Mouse (Mus musculus) lung, postnatal 14 days (tissue): ENCODE measurements at regions not wholly inside any gene's neighbourhood (a gene's known extent, or its start where the extent isn't known, plus 50 kb on each side); places are given as distances from the start of the nearest gene placed in this dataset.

Source experiments
- DNase-seq: peaks from one replicate; pipeline ENCODE4 v3.0.0; 2021

DNA sequence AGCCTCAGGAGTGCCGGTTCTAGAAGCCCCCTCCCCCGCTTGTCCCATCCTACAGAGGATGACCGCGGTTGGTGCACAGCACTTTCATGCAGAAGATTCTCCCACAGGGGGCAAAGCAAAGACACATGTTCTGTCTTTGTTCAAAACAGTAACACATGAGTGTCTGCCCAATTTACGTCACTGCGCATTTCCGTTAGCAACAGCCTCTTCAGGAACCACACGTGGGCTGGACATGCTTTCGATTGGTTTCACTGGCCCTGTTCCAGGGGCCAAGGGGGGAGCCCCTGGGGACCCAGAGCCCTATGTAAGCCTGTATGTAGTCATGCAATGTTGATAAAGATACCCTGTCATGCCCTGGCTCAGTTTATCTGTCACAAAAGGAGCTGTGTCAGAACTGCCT is 116.2 kb upstream of the Twist2 start:
- DNase-seq, result no peak

DNA sequence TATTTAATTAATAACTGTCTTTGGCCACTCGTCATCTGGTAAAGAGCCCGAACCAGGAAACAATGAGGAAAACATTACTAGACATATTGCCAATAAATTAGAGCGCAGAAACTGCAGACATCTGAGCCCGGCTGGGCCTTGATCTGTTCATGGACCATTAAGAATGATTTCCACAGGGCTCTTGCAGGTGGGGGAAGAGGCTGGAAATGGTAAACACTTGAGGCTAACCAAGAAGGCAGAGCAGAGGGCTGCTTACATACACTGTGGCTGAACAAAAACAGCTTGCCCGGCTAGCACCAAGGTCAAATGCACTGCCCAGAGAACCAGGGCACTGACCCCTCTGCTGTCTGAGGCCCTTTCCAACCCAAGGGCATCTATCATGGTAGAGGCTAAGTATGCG is 115.5 kb upstream of the Twist2 start:
- DNase-seq, result no peak

DNA sequence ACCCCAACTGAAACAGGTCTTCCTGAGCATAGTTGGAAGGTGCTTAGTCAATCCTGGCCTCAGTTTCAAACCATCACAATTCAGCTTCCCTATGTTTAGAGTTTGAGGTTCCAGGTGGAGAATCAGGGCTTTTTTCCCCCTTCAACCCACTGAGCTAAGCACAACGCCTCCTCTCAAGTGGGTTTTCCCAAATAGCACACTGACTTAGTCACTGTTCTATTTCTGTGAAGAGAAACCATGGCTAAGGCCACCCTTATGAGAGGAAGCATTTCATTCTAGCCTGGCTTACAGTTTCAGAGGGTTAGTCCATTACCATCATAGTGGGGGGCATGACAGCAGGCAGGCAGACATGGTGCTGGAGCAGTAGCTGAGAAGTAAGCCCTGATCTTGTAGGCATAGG is 109.7 kb upstream of the Twist2 start:
- DNase-seq, result no peak

DNA sequence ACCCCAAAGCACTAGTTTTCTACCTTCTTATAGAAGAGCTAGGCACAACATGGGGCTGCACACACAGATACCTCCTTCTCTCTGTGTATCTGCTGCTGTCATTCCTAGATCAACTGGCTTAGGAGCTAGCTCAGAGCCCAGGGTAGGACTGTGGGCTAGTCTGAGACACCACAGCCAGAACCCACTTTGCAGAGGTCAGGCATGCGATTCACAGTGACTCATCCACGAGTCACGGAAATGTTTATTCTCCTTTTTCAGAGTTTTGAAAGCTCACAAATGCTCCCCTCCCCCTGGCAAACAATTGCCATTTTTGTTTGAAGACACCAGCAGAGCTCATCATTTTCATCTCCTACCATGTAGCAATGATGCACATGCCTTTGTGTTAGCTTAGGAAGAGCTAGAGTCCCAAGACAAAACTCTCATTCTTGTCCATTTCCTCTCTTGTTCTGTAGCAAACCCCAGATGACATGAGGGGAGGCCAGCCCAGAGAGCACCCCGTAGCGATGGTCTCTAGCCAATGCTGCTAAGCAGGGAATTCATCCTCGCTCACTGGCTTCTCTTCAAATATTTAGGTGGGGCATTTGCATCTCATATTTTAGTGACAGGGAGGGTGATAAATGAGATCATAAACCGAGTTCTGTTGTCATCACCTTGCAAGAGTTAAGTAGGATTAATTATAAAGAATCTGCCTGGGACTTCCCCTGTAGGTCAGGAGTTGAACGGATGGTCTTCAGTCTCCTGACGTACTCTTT is 108.4 kb upstream of the Twist2 start:
- no peak for DNase-seq

DNA sequence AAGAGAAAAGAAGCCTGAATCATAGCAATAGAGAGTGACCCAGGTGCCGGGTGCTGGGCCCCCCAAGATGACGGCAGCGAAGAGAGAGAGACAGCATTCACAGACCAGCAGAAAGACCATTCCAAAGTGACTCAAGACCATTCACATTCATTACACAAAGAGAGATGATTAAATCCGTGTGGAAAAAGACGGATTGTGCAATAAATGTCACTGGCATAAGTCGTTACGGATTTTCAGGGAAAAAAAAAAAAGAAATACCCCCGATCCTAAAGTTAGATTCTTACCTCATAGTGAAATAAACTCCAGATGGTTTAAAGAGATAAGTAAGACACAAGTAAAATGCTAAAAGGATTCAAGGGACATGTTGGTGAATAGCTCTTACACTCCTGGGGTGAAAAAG is 104.2 kb upstream of the Twist2 start:
- no peak for DNase-seq

DNA sequence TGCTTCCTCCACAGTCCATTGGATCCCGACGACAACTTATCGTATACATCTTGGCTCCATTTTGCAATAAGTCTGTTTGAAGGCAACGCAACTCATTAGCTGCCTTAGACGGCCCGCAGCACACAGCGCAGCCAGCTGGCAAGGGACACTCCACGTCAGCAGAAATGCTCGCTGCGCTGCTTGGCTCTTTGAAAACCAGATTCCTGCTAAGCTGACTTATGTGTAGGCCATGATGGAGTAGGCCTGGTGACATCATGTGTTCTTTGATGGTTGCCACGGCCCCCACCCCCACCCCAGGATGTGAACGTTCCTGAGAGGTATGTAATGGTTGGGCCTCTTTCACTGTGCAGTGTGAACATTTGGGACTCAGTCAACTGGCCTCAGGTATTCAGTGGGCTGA is 99.8 kb upstream of the Twist2 start:
- DNase-seq, result no peak

DNA sequence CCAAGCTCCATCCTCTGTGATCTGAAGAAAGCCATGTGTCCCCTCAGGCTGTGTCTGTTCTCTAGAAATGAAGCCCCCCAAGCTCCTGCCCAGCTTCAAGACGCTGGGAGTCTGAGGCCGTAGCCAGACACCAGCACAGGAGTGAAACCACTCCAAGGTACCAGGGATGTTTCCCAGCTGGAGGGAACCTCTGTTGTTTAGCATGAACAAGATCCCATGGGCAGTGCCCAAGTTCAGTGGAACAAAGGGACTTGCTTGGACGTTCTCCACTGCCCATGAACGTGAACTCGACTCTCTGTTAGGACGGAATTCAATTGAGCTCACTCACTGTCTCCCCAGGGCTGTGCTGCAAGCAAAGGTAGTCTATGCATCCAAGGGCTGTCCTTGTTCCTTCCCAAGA is 99.2 kb upstream of the Twist2 start:
- no peak for DNase-seq

DNA sequence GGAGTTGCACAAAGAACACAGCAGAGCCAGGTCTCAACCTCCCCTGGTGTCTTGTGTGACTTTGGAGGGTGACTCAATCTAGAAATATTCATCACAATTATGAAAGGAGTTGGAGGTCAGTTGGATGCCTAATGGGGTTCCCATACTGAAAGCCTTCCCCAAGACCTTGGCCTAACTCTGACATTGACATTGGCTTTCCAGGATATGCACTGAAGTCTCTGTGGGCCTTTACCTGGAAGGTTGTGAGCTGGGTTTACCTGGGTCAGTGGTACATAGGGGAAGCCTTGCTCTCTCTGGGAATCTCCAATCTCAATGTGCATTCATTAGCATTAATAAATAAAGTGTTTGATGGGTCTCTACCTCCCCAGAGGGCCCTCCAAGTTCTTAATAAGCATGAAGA is 98.5 kb upstream of the Twist2 start:
- no peak for DNase-seq

DNA sequence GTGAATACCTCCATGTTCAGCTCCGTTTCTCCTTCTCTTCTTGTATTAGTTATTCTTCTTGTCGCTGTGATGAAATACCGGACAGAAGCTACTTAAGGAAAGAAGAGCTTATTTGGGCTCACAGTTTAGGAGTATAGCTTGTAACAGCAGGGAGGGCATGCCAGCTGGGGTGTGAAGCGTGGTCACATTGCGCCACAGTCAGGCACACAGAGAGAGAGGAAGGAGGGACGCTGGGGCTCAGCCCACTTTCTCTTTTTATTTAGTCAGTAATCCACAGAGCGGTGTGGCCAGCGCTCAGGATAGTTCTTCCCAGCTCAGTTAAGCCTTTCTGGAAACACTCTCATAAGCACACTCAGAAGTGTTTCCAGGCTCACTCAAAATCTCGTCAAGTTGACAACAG is 95.8 kb upstream of the Twist2 start:
- peak; percentile 17 for DNase-seq

DNA sequence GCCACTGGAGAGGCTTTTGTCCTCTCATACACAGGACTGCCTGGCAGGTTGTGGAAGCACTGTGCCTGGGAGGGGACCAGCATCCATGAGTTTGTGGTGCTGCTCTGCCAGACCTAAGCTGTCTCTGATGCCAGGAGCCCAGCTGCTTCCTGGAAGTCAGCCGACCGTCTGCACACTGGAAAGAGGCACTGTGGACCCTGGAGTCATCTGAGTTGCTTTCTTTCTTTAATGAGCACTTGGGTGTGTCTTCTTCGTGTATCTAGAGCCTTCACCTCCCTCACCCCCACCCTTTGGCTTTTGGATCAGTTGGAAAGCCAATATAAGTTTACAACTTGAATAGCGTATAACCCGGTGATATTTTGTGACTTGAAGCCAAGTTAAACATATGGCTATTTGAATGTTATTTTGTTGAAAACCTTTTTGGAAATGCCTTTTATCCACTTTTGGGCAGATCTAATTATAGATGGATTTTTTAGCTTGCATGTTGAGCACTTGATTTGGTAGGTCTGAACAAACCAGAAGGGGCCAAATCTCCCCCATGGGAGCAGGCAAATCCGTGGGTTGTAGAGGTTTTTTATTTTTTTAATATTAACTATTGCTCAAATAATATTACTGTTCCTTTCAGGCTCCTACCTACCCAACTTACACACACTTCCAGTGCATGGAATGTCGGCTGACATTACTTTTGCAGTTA is 92.6 kb upstream of the Twist2 start:
- DNase-seq, result no peak

DNA sequence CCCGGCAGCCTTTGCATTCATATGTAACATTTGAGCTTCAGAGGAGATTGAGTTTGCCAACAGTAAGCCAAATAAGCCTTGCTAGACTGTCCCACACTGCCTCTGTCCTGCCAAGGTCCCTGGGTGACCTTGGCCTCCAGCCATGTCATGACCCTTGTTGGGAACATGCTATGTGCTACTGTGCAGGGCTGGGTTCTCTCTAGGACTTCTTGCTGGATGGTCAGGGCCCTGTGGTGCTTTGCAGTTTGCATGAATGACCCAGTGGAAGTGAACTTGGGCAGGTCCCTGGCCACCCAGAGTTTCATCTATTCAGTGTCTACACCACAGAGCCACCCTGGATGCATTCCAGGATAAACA is 92.0 kb upstream of the Twist2 start:
- no peak for DNase-seq

DNA sequence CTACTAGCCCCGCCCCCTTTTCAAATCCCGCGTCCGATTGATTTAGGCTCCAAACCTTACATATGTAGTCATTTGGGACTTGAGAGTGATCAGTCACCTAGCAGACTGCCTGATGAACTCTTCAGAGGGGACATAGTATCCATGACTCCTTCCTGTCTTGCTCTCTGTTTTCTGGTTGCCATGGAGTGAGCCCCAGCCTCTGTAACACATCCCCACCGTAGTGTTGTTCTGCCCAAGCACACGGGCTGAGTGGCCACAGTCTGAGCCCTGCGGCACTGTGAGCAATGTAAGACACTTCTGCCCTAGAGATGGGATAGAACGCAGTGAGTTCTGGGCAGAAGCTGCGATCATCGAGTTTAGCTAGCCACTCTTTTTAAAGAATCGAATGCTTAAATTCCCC is 88.1 kb upstream of the Twist2 start:
- no peak for DNase-seq

DNA sequence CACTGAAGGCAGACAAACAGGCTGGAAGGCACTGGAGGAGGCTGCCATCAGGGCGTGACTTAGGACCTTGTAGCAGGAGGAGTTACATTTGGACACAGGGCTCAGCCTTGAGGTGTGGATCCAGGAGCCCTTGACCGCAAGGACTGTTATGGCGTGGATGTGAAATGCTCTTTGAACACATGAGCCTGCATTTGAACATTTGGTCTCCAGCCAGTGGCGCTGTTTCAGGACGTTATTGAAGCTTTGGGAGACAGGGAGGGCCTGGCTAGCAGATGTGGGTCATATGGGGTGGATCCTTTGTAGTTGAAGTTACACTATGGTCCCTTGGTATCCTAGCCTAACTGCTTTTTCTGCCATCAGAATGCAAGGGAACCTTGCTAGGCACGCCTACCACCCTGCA is 87.0 kb upstream of the Twist2 start:
- no peak for DNase-seq

DNA sequence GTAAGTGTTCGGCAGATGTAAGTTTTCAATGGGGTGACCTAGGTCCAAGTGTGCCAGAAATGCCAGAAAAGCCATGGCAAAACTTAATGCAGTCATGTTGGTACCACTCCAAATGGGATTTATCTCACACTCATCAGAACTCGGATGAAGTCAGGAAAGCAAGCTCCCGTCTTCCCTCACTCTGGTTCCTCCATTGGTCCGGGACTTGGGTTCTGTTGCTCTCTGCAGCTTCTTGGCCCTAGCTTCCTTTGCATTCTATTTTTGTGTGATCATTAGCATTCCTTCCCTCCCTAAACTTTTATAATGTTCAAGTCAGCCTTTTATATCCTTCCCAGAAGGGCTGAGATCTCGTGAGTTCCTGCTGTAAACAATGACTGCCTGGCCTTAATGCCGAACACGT is 85.9 kb upstream of the Twist2 start:
- no peak for DNase-seq

DNA sequence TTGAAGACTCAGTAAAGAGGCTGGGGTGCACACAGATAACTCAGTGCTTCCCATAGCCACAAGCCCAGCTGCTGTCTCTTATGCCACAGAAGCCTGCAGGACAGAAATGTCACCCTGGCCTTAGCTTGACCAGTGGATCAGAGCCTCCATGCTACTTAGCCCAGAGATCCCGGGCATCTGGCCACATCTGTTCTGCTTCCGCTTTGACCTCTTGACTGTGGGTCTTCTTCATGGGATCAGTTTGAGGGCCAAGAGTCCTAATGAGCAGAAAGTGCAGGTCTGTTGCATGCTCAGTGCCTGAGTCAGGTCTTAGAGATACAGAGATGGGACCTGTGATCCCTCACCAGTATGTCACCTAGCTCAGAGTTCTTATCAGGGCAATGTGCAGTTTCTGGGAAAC is 85.5 kb upstream of the Twist2 start:
- no peak for DNase-seq

DNA sequence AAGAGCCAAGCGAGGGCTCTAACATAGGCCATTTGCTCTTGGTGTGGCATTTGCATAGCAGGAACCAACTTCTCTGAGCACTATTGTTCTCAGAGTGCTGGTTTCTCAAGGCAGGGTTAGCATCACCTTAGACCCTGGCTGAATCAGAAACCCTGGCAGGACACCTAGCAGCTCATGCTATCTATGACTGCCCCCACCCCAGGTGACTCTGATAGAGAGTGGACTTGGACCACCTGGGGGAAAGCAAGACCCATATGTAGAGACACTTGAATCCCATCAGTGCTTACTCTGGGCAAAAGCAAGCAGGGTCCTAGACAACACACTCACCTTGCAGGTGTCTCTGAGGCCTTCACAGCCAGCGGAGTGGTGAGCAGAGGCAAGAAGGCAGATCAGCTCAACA is 84.4 kb upstream of the Twist2 start:
- DNase-seq, result no peak

DNA sequence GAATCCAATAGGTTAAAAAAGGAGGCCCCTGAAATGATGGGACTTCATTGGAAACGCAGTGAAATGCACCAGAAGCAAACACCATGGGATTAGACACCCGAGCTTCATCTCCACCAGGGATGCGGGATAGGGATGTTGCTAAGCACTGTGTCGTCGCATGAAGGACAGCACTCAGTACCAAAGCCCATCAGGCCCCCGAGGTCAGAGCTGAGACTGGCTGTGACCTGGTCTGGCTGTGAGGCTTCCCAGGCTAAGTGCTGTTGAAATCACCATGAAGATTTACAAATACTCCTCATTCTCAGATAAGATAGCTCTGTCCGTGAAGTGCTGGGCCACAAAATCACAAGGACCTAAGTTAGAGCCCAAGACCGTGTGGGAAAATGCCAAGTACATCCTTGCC is 83.3 kb upstream of the Twist2 start:
- no peak for DNase-seq

DNA sequence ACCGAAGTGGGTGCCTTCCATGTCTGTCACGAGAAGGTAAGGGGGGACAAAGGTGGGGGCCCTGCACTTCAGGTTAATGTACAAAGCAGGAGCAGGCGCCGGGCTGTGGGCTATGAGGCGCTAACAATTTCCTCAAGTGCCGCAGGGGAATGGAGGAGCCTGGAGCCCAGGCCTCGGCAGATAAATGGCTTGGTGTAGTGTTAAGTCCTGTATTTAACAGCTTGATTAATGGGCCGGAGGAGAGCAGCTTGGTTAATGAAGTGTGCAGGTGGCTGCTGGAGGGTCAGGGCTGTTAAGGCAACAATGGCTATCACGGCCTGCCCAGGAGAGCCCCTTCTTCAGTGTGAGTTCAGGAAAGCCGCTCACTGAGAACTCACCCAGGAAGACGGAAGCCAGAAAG is 72.0 kb upstream of the Twist2 start:
- no peak for DNase-seq

DNA sequence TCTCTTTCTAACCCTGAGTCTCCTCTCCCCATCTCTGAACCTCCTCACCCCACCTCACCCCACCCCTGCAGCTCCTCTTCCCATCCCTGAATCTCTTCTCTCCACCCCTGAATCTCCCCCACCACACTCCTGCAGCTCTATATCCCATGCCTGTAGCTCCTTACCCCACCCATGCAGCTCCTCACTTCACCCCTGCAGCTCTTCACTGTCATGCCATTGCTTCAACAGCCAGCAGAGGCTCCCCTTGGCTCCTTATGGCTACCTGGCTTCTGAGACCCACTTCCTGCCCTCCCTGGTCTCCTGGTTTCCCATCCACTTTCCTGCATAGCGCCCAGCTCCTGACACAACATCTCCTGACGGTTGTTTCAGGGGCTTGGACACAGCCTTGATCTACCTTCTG is 71.0 kb upstream of the Twist2 start:
- DNase-seq, result no peak

DNA sequence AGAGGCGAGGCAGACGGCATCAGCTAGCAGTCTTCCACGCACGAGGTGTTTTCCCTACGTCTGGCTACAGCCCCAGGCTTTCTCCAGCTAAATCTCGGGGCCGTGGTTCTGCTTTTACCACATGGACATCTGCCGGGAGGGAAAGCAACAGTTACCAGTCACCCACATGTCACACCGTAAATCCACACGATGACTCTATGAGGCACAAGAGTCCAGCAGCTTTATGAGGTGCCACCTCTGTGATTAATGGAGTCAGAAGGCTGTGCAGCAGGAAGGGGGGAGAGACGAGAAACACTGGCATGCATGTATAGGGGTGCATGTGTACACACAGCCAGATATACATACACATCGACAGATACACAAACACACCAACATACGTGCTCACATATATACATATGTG is 69.6 kb upstream of the Twist2 start:
- DNase-seq, result no peak

DNA sequence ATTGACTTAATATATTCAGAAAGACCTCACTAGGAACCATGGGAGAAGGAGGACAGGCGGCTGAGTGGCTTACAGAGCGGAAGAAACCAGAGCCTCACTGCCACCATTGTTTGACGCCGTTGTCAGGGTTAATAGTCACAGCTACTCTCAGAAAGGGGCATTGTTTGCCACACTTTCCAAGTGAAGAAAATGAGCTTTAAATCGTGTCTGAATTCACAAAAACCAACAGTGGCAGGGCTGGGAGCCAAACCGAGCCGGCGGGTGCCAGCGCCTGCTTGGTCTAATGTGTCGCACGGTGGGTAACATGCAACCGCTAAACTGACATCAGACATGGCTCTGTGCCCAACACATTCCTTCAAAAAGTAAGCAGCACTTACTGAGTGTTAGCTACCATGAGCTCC is 68.8 kb upstream of the Twist2 start:
- peak; percentile 17 for DNase-seq

DNA sequence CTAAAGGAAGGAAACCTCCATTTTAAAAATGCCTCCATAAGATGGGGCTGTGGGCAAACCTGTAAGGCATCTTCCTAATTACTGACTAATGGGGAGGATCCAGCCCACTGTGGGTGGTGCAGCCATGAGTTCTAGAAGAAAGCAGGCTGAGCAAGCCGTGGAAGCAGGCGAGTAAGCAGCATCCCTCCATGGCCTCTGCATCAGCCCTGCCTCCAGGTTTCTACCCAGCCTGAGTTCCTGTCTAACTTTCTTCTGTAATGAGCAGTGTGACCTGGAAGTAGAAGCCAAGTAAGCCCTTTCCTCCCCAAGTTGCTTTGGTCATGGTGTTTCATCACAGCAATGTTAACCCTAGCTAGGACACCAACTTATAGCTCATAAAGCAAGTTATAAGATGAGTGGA is 66.5 kb upstream of the Twist2 start:
- DNase-seq, result no peak

DNA sequence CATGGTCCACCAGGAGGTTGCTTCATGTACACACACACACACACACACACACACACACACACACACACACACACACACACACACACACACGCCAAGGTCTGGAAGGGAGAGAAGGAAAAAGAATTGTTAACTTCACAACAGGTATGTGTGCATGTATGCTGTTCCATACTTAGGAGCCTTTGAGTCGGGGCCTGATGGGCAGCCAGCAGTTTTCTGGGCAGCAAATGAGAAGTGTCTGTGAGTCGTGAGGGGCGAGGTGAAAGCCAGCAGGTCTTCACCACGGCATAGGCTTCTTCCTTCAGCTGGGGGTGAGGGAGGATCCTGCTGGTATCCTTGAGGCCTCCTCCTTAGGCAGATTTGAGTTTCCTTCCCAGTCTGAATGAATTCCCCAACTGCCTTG is 65.8 kb upstream of the Twist2 start:
- DNase-seq, result no peak

DNA sequence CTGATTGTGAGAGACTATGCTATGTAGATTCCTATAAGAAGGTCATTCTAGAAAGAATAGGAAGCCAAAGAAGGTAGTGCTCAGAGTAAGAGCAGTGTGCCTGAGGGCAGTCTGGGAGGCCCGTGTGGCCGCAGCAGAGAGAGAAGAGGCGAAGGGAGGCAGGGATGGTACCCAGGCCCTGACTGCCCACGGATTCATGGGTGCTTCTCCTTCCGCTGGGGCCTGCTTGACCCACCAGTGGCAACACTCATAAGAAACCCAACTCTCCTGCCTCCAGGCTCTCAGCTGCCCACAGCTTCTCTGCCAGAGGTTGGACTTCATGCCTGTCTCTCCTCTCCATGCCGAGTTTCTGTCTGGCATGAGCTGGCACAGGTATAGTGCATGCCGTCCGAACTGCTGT is 60.6 kb upstream of the Twist2 start:
- DNase-seq, result no peak

DNA sequence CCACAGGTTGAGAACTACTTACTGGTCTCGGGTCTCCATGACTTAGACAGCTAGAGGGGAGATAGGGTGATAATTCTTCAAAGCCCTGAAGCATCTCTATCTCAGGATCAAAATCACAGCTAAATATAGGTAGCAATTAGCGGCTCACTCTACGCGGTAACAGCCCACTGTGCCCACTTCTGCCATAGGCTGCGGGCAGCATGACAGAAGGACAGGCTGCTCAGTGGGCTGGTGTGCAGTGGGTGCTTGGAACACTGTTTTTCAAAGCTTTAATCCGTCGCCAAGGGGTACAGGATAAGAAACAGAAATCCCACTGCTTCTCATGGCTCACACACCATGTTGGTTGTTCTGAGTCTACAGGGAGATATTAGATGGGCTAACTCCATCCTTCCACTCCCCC is 59.2 kb upstream of the Twist2 start:
- no peak for DNase-seq
